Mouse (Mus musculus): ENCODE results near the gene Ccdc194. TPM values are rescaled to one million over a fixed set of nuclear protein-coding genes. Genes with fewer than 3 reads are reported as not detected.

The Ccdc194 gene
- polyA plus RNA-seq, 1 experiment from 2014 or later: 0.92 TPM

Other genes with a start within 250 kb of the Ccdc194 start
- 112 and 126 TPM in 2 replicates for gene Use1, start 158.9 kb downstream of the Ccdc194 start, polyA plus RNA-seq (2014; fragmentation: Nextera tagmentation; extraction: Ambion mirVana)
- gene Ocel1, start 154.4 kb downstream of the Ccdc194 start, polyA plus RNA-seq (2014; fragmentation: Nextera tagmentation; extraction: Ambion mirVana): 4.8 and 5.0 TPM in 2 replicates
- 35.9 and 37.5 TPM in 2 replicates for gene Nr2f6, start 143.8 kb downstream of the Ccdc194 start, polyA plus RNA-seq (2014; fragmentation: Nextera tagmentation; extraction: Ambion mirVana)
- gene Ushbp1, start 129.9 kb downstream of the Ccdc194 start, polyA plus RNA-seq (2014; fragmentation: Nextera tagmentation; extraction: Ambion mirVana): 4.7 and 6.0 TPM in 2 replicates
- gene Babam1, start 128.8 kb downstream of the Ccdc194 start, polyA plus RNA-seq (2014; fragmentation: Nextera tagmentation; extraction: Ambion mirVana): 88.2 and 89.7 TPM in 2 replicates
- gene Ankle1, start 119.7 kb downstream of the Ccdc194 start, polyA plus RNA-seq (2014; fragmentation: Nextera tagmentation; extraction: Ambion mirVana): 3.8 and 4.7 TPM in 2 replicates
- 125 and 126 TPM in 2 replicates for gene Abhd8, start 62.1 kb downstream of the Ccdc194 start, polyA plus RNA-seq (2014; fragmentation: Nextera tagmentation; extraction: Ambion mirVana)
- gene Mrpl34, start 60.8 kb downstream of the Ccdc194 start, polyA plus RNA-seq (2014; fragmentation: Nextera tagmentation; extraction: Ambion mirVana): 158 and 195 TPM in 2 replicates
- gene Dda1, start 56.5 kb downstream of the Ccdc194 start, polyA plus RNA-seq (2014; fragmentation: Nextera tagmentation; extraction: Ambion mirVana): 218 and 236 TPM in 2 replicates
- gene Ano8, start 39.7 kb downstream of the Ccdc194 start, polyA plus RNA-seq (2014; fragmentation: Nextera tagmentation; extraction: Ambion mirVana): 8.5 and 10.6 TPM in 2 replicates
- gene Gtpbp3, start 37.6 kb downstream of the Ccdc194 start, polyA plus RNA-seq (2014; fragmentation: Nextera tagmentation; extraction: Ambion mirVana): 4.7 and 7.3 TPM in 2 replicates
- 9.2 and 10.5 TPM in 2 replicates for gene Plvap, start 14.0 kb downstream of the Ccdc194 start, polyA plus RNA-seq (2014; fragmentation: Nextera tagmentation; extraction: Ambion mirVana)
- gene Bst2, start 11.7 kb upstream of the Ccdc194 start, polyA plus RNA-seq (2014; fragmentation: Nextera tagmentation; extraction: Ambion mirVana): 4.0 and 5.4 TPM in 2 replicates
- gene Mvb12a, start 17.2 kb upstream of the Ccdc194 start, polyA plus RNA-seq (2014; fragmentation: Nextera tagmentation; extraction: Ambion mirVana): 50.8 and 66.6 TPM in 2 replicates
- gene Tmem221, start 33.2 kb upstream of the Ccdc194 start, polyA plus RNA-seq (2014; fragmentation: Nextera tagmentation; extraction: Ambion mirVana): 0.32 TPM in 1 of 2 replicates, not detected in the other
- gene Nxnl1, start 40.9 kb upstream of the Ccdc194 start, polyA plus RNA-seq (2014; fragmentation: Nextera tagmentation; extraction: Ambion mirVana): 0.13 TPM in 1 of 2 replicates, not detected in the other
- 41.6 and 57.3 TPM in 2 replicates for gene Slc27a1, start 43.2 kb upstream of the Ccdc194 start, polyA plus RNA-seq (2014; fragmentation: Nextera tagmentation; extraction: Ambion mirVana)
- gene Pgls, start 66.5 kb upstream of the Ccdc194 start, polyA plus RNA-seq (2014; fragmentation: Nextera tagmentation; extraction: Ambion mirVana): 243 and 246 TPM in 2 replicates
- 5.2 and 5.7 TPM in 2 replicates for gene Fam129c, start 71.9 kb upstream of the Ccdc194 start, polyA plus RNA-seq (2014; fragmentation: Nextera tagmentation; extraction: Ambion mirVana)
- gene Colgalt1, start 85.3 kb upstream of the Ccdc194 start, polyA plus RNA-seq (2014; fragmentation: Nextera tagmentation; extraction: Ambion mirVana): 62.4 and 66.0 TPM in 2 replicates
- 16.6 and 16.7 TPM in 2 replicates for gene Unc13a, start 146.0 kb upstream of the Ccdc194 start, polyA plus RNA-seq (2014; fragmentation: Nextera tagmentation; extraction: Ambion mirVana)
- gene Jak3, start 150.6 kb upstream of the Ccdc194 start, polyA plus RNA-seq (2014; fragmentation: Nextera tagmentation; extraction: Ambion mirVana): 5.4 TPM in 2 replicates
- gene Insl3, start 163.5 kb upstream of the Ccdc194 start, polyA plus RNA-seq (2014; fragmentation: Nextera tagmentation; extraction: Ambion mirVana): 1.4 and 1.5 TPM in 2 replicates
- gene B3gnt3, start 176.1 kb upstream of the Ccdc194 start, polyA plus RNA-seq (2014; fragmentation: Nextera tagmentation; extraction: Ambion mirVana): 0.21 and 0.41 TPM in 2 replicates
- gene Fcho1, start 200.0 kb upstream of the Ccdc194 start, polyA plus RNA-seq (2014; fragmentation: Nextera tagmentation; extraction: Ambion mirVana): 57.3 and 61.0 TPM in 2 replicates

Measured in hindbrain, embryonic 14.5 days (tissue).